Mouse (Mus musculus) layer of hippocampus, postnatal 25 days (tissue): Measurements from ENCODE around the gene Itpkb. TPM values are rescaled to one million over a fixed set of nuclear protein-coding genes. Genes with fewer than 3 reads are reported as not detected.

Experiments used
- DNase-seq, 2 experiments: peaks; one replicate each; pipeline ENCODE4 v3.0.0; 2022; ENCODE audit warnings: mixed read lengths in 2 of 2, low spot score in 1 of 2; ENCODE audit errors: extremely low spot score in 1 of 2
- total RNA-seq, 2 experiments: library from RNA; stranded (reverse); gene quantifications; 2 replicates each; pipeline ENCODE4 v1.2.3; 2021

The Itpkb gene
- total RNA-seq, 2 experiments from 2014 or later: 24.4 to 26.5 TPM

- DNase-seq: no peak
Measured at GRCm38 (mm10) chr1:180439496-180439895, 109.2 kb downstream of the Itpkb start.

GRCm38 (mm10) chr1:180444411-180444810 lies 114.1 kb downstream of the Itpkb start:
- no peak for DNase-seq

GRCm38 (mm10) chr1:180449641-180450040 lies 119.4 kb downstream of the Itpkb start:
- DNase-seq: no peak

GRCm38 (mm10) chr1:180458274-180458673 lies 128.0 kb downstream of the Itpkb start:
- no peak for DNase-seq

- DNase-seq: no peak
Measured at GRCm38 (mm10) chr1:180458680-180459079, 128.4 kb downstream of the Itpkb start.

GRCm38 (mm10) chr1:180460721-180461120 lies 130.4 kb downstream of the Itpkb start:
- DNase-seq: no peak

- no peak for DNase-seq
Measured at GRCm38 (mm10) chr1:180462396-180462795, 132.1 kb downstream of the Itpkb start.

GRCm38 (mm10) chr1:180462983-180463475 lies 132.7 kb downstream of the Itpkb start:
- no peak for DNase-seq

GRCm38 (mm10) chr1:180464357-180464756 lies 134.1 kb downstream of the Itpkb start:
- DNase-seq: no peak

- DNase-seq: no peak
Measured at GRCm38 (mm10) chr1:180465620-180466019, 135.3 kb downstream of the Itpkb start.

- DNase-seq: no peak
Measured at GRCm38 (mm10) chr1:180468004-180468403, 137.7 kb downstream of the Itpkb start.

GRCm38 (mm10) chr1:180473566-180473965 lies 143.3 kb downstream of the Itpkb start:
- DNase-seq: no peak

Other genes starting within 250 kb of the Itpkb start
- gene Coq8a, start 130.9 kb upstream of the Itpkb start, total RNA-seq: 10 to 100 TPM; 63.2 to 71.5 TPM
- 10 to 100 TPM; 19.5 to 25.4 TPM for gene Psen2, start 67.0 kb upstream of the Itpkb start, total RNA-seq
- gene Stum, start 153.0 kb downstream of the Itpkb start, total RNA-seq: 100 to 1,000 TPM; 309 to 310 TPM
- gene Parp1, start 238.4 kb downstream of the Itpkb start, total RNA-seq: 100 to 1,000 TPM; 148 to 156 TPM